Mouse (Mus musculus): Measurements from ENCODE around the gene Exosc9.

DNA sequence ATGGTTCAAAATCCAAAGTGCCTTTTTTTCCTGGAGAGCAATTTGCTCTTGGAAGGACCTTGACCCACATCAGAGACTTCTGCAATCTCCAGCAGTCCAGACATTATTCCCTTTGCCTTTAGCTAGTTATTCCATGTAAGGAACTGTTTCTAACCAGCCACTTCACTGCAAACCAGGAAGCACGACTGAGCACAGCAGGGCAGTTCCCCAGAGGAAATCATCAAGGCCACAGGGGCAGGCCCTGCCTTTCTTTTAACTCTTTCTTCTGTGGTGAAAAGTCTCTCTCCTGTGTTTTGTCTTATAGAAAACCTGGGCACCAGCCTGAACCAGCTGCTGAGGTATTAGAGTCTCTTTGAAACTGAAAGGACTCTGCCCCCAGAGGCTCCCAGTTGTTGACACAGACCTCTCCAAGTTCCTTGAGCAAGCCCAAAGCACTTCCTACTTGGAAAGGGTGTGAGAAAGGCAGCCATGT is 19.2 kb upstream of the Exosc9 start:
- TF ChIP-seq POLR2A (IDR thresholded peaks at IDR 0.05; ENCODE audit: low read depth, low read length): no peak
- no peak for TF ChIP-seq CTCF (conservative IDR thresholded peaks at IDR 0.05; ENCODE audit: insufficient read depth, insufficient read length, low read depth, low read length)

Data from kidney, adult 2 months (tissue).